Mouse (Mus musculus): ENCODE measurements around the gene Pam. TPM values are rescaled to one million over a fixed set of nuclear protein-coding genes. Genes with fewer than 3 reads are reported as not detected.

Gene Pam
- total and polyA plus RNA-seq, 2 experiments: 11.8 to 30.5 TPM

GRCm38 (mm10) chr1:98078735-98079134 is 16.7 kb downstream of the Pam start:
- Histone ChIP-seq H3K36me3 (ENCODE audit: control insufficient read depth, insufficient read depth, low read length) (no peaks in the 10 kb centered on the region), H3K79me2 (ENCODE audit: control insufficient read depth, insufficient read depth, low read length) (no peaks in the 10 kb centered on the region), H3K4me3 (ENCODE audit: insufficient read depth, low read depth, low read length) (no peak overlapping the region), H3K4me1 (ENCODE audit: control insufficient read depth, insufficient read depth, low read length) (peaks cover 4% of the 10 kb centered on the region; the same call in 1 of the 2 replicates), H3K27ac (replicated peaks; ENCODE audit: insufficient read depth, low read depth, low read length) (no peak overlapping the region), H3K9ac (ENCODE audit: low read depth, low read length) (no peak overlapping the region), H3K27me3 (ENCODE audit: control insufficient read depth, insufficient read depth, low read length) (no peaks in the 10 kb centered on the region)
- TF ChIP-seq POLR2A (IDR thresholded peaks at IDR 0.05; ENCODE audit: extremely low read depth, insufficient read depth, low read length) (no peak), CTCF (IDR thresholded peaks at IDR 0.05; ENCODE audit: low read depth, low read length) (no peak)
- 94% methylated on average over 7 of the region's 7 CpGs for WGBS
- DNase-seq (ENCODE audit: extremely low read depth, low read depth, low spot score): no peak

GRCm38 (mm10) chr1:98073826-98074225 is 21.6 kb downstream of the Pam start:
- H3K9ac ChIP-seq (ENCODE audit: low read depth, low read length): no peak overlapping the region
- H3K27ac ChIP-seq (replicated peaks; ENCODE audit: insufficient read depth, low read depth, low read length): no peak overlapping the region
- H3K79me2 ChIP-seq (ENCODE audit: control insufficient read depth, insufficient read depth, low read length): no peaks in the 10 kb centered on the region
- H3K4me3 ChIP-seq (ENCODE audit: insufficient read depth, low read depth, low read length): no peak overlapping the region
- no peak for TF ChIP-seq CTCF (IDR thresholded peaks at IDR 0.05; ENCODE audit: low read depth, low read length)
- no peak for TF ChIP-seq POLR2A (IDR thresholded peaks at IDR 0.05; ENCODE audit: extremely low read depth, insufficient read depth, low read length)
- no peak for DNase-seq (ENCODE audit: extremely low read depth, low read depth, low spot score)
- no peaks in the 10 kb centered on the region for H3K4me1 ChIP-seq (ENCODE audit: control insufficient read depth, insufficient read depth, low read length)
- H3K36me3 ChIP-seq (ENCODE audit: control insufficient read depth, insufficient read depth, low read length): no peaks in the 10 kb centered on the region
- H3K27me3 ChIP-seq (ENCODE audit: control insufficient read depth, insufficient read depth, low read length): no peaks in the 10 kb centered on the region
- WGBS: 80% methylated on average over 4 of the region's 4 CpGs

GRCm38 (mm10) chr1:98073127-98073526 is 22.3 kb downstream of the Pam start:
- DNase-seq (ENCODE audit: extremely low read depth, low read depth, low spot score): no peak
- Histone ChIP-seq H3K9ac (ENCODE audit: low read depth, low read length) (no peak overlapping the region), H3K27me3 (ENCODE audit: control insufficient read depth, insufficient read depth, low read length) (no peaks in the 10 kb centered on the region), H3K27ac (replicated peaks; ENCODE audit: insufficient read depth, low read depth, low read length) (no peak overlapping the region), H3K36me3 (ENCODE audit: control insufficient read depth, insufficient read depth, low read length) (no peaks in the 10 kb centered on the region), H3K79me2 (ENCODE audit: control insufficient read depth, insufficient read depth, low read length) (no peaks in the 10 kb centered on the region), H3K4me3 (ENCODE audit: insufficient read depth, low read depth, low read length) (no peak overlapping the region), H3K4me1 (ENCODE audit: control insufficient read depth, insufficient read depth, low read length) (no peaks in the 10 kb centered on the region)
- 72% methylated on average over 2 of the region's 2 CpGs for WGBS
- TF ChIP-seq CTCF (IDR thresholded peaks at IDR 0.05; ENCODE audit: low read depth, low read length) (no peak), POLR2A (IDR thresholded peaks at IDR 0.05; ENCODE audit: extremely low read depth, insufficient read depth, low read length) (no peak)

- Histone ChIP-seq H3K79me2 (ENCODE audit: control insufficient read depth, insufficient read depth, low read length) (no peaks in the 10 kb centered on the region), H3K27me3 (ENCODE audit: control insufficient read depth, insufficient read depth, low read length) (no peaks in the 10 kb centered on the region), H3K4me3 (ENCODE audit: insufficient read depth, low read depth, low read length) (no peak overlapping the region), H3K4me1 (ENCODE audit: control insufficient read depth, insufficient read depth, low read length) (no peaks in the 10 kb centered on the region), H3K36me3 (ENCODE audit: control insufficient read depth, insufficient read depth, low read length) (no peaks in the 10 kb centered on the region), H3K27ac (replicated peaks; ENCODE audit: insufficient read depth, low read depth, low read length) (no peak overlapping the region), H3K9ac (ENCODE audit: low read depth, low read length) (no peak overlapping the region)
- DNase-seq (ENCODE audit: extremely low read depth, low read depth, low spot score): no peak
- 57% methylated on average over 6 of the region's 6 CpGs for WGBS
- TF ChIP-seq POLR2A (IDR thresholded peaks at IDR 0.05; ENCODE audit: extremely low read depth, insufficient read depth, low read length) (no peak), CTCF (IDR thresholded peaks at IDR 0.05; ENCODE audit: low read depth, low read length) (peak; percentile 16; the same call in 1 of the 2 replicates)
Measured at GRCm38 (mm10) chr1:98072045-98072444, 23.4 kb downstream of the Pam start.

GRCm38 (mm10) chr1:98071436-98071835 is 24.0 kb downstream of the Pam start:
- H3K79me2 ChIP-seq (ENCODE audit: control insufficient read depth, insufficient read depth, low read length): no peaks in the 10 kb centered on the region
- no peak overlapping the region for H3K9ac ChIP-seq (ENCODE audit: low read depth, low read length)
- no peak overlapping the region for H3K4me3 ChIP-seq (ENCODE audit: insufficient read depth, low read depth, low read length)
- TF ChIP-seq POLR2A (IDR thresholded peaks at IDR 0.05; ENCODE audit: extremely low read depth, insufficient read depth, low read length) (no peak), CTCF (IDR thresholded peaks at IDR 0.05; ENCODE audit: low read depth, low read length) (no peak)
- no peaks in the 10 kb centered on the region for H3K4me1 ChIP-seq (ENCODE audit: control insufficient read depth, insufficient read depth, low read length)
- no peak for DNase-seq (ENCODE audit: extremely low read depth, low read depth, low spot score)
- no peaks in the 10 kb centered on the region for H3K27me3 ChIP-seq (ENCODE audit: control insufficient read depth, insufficient read depth, low read length)
- H3K27ac ChIP-seq (replicated peaks; ENCODE audit: insufficient read depth, low read depth, low read length): no peak overlapping the region
- 88% methylated on average over 9 of the region's 9 CpGs for WGBS
- H3K36me3 ChIP-seq (ENCODE audit: control insufficient read depth, insufficient read depth, low read length): no peaks in the 10 kb centered on the region

- Histone ChIP-seq H3K27me3 (ENCODE audit: control insufficient read depth, insufficient read depth, low read length) (no peaks in the 10 kb centered on the region), H3K36me3 (ENCODE audit: control insufficient read depth, insufficient read depth, low read length) (no peaks in the 10 kb centered on the region), H3K4me1 (ENCODE audit: control insufficient read depth, insufficient read depth, low read length) (no peaks in the 10 kb centered on the region), H3K79me2 (ENCODE audit: control insufficient read depth, insufficient read depth, low read length) (no peaks in the 10 kb centered on the region), H3K9ac (ENCODE audit: low read depth, low read length) (no peak overlapping the region), H3K4me3 (ENCODE audit: insufficient read depth, low read depth, low read length) (no peak overlapping the region), H3K27ac (replicated peaks; ENCODE audit: insufficient read depth, low read depth, low read length) (no peak overlapping the region)
- DNase-seq (ENCODE audit: extremely low read depth, low read depth, low spot score): no peak
- WGBS: 80% methylated on average over 5 of the region's 5 CpGs
- no peak for TF ChIP-seq POLR2A (IDR thresholded peaks at IDR 0.05; ENCODE audit: extremely low read depth, insufficient read depth, low read length)
- no peak for TF ChIP-seq CTCF (IDR thresholded peaks at IDR 0.05; ENCODE audit: low read depth, low read length)
Measured at GRCm38 (mm10) chr1:98070743-98071325, 24.6 kb downstream of the Pam start.
